Mouse (Mus musculus): ENCODE results near the gene Mtor. TPM values are rescaled to one million over a fixed set of nuclear protein-coding genes. Genes with fewer than 3 reads are reported as not detected.

Gene Mtor
- polyA plus RNA-seq, 1 experiment from 2014 or later = 33.0 TPM

GRCm38 (mm10) chr4:148601871-148602270 lies 153.5 kb downstream of the Mtor start:
- Histone ChIP-seq H3K27me3 (ENCODE audit: control insufficient read depth, insufficient read depth, low read length) (no peaks in the 10 kb centered on the region), H3K9ac (replicated peaks; ENCODE audit: low read depth, low read length) (no peak overlapping the region), H3K4me3 (ENCODE audit: low read depth, low read length) (no peak overlapping the region), H3K9me3 (ENCODE audit: control insufficient read depth, low read length) (no peaks in the 10 kb centered on the region), H3K27ac (ENCODE audit: low read depth, low read length) (no peak overlapping the region), H3K4me2 (ENCODE audit: low read depth, low read length) (no peak overlapping the region), H3K4me1 (ENCODE audit: control insufficient read depth, insufficient read depth, low read length) (no peaks in the 10 kb centered on the region), H3K36me3 (ENCODE audit: control insufficient read depth, insufficient read depth, low read length) (no peaks in the 10 kb centered on the region)
- WGBS = 92% methylated on average over 4 of the region's 4 CpGs
- ATAC-seq (ENCODE audit: low read depth) = no peak

GRCm38 (mm10) chr4:148602357-148603120 lies 154.1 kb downstream of the Mtor start, which contains the start of gene Masp2:
Masp2 (plus strand) TSS chr4:148602554.
- Histone ChIP-seq H3K27me3 (ENCODE audit: control insufficient read depth, insufficient read depth, low read length) (no peaks in the 10 kb centered on the region), H3K27ac (ENCODE audit: low read depth, low read length) (no peak within 1 kb of the TSS), H3K36me3 (ENCODE audit: control insufficient read depth, insufficient read depth, low read length) (no peaks in the 10 kb centered on the region), H3K4me1 (ENCODE audit: control insufficient read depth, insufficient read depth, low read length) (no peaks in the 10 kb centered on the region), H3K4me3 (ENCODE audit: low read depth, low read length) (no peak within 1 kb of the TSS), H3K4me2 (ENCODE audit: low read depth, low read length) (no peak within 1 kb of the TSS), H3K9me3 (ENCODE audit: control insufficient read depth, low read length) (no peaks in the 10 kb centered on the region), H3K9ac (replicated peaks; ENCODE audit: low read depth, low read length) (no peak within 1 kb of the TSS)
- ATAC-seq (ENCODE audit: low read depth) = no peak
- 93% methylated on average over 14 of the region's 14 CpGs for WGBS

- no peak overlapping the region for H3K27ac ChIP-seq (ENCODE audit: low read depth, low read length)
- H3K4me3 ChIP-seq (ENCODE audit: low read depth, low read length) = no peak overlapping the region
- no peaks in the 10 kb centered on the region for H3K9me3 ChIP-seq (ENCODE audit: control insufficient read depth, low read length)
- H3K27me3 ChIP-seq (ENCODE audit: control insufficient read depth, insufficient read depth, low read length) = no peaks in the 10 kb centered on the region
- no peak overlapping the region for H3K4me2 ChIP-seq (ENCODE audit: low read depth, low read length)
- H3K4me1 ChIP-seq (ENCODE audit: control insufficient read depth, insufficient read depth, low read length) = no peaks in the 10 kb centered on the region
- ATAC-seq (ENCODE audit: low read depth) = no peak
- WGBS = 75% methylated on average over 10 of the region's 10 CpGs
- no peaks in the 10 kb centered on the region for H3K36me3 ChIP-seq (ENCODE audit: control insufficient read depth, insufficient read depth, low read length)
- no peak overlapping the region for H3K9ac ChIP-seq (replicated peaks; ENCODE audit: low read depth, low read length)
These were observed 155.1 kb downstream of the Mtor start for GRCm38 (mm10) chr4:148603376-148604139.

- Histone ChIP-seq H3K9me3 (ENCODE audit: control insufficient read depth, low read length) (no peaks in the 10 kb centered on the region), H3K9ac (replicated peaks; ENCODE audit: low read depth, low read length) (no peak overlapping the region), H3K36me3 (ENCODE audit: control insufficient read depth, insufficient read depth, low read length) (0 out of 2 replicates have a peak, but pooled peaks cover 4% of the 10 kb centered on the region), H3K4me3 (ENCODE audit: low read depth, low read length) (no peak overlapping the region), H3K4me1 (ENCODE audit: control insufficient read depth, insufficient read depth, low read length) (no peaks in the 10 kb centered on the region), H3K4me2 (ENCODE audit: low read depth, low read length) (no peak overlapping the region), H3K27me3 (ENCODE audit: control insufficient read depth, insufficient read depth, low read length) (no peaks in the 10 kb centered on the region), H3K27ac (ENCODE audit: low read depth, low read length) (no peak overlapping the region)
- no peak for ATAC-seq (ENCODE audit: low read depth)
- WGBS = 81% methylated on average over 7 of the region's 7 CpGs
These were observed 155.7 kb downstream of the Mtor start for GRCm38 (mm10) chr4:148604141-148604540.

GRCm38 (mm10) chr4:148604541-148605165 lies 156.2 kb downstream of the Mtor start:
- H3K4me3 ChIP-seq (ENCODE audit: low read depth, low read length) = no peak overlapping the region
- H3K9me3 ChIP-seq (ENCODE audit: control insufficient read depth, low read length) = no peaks in the 10 kb centered on the region
- H3K36me3 ChIP-seq (ENCODE audit: control insufficient read depth, insufficient read depth, low read length) = 0 out of 2 replicates have a peak, but pooled peaks cover 6% of the 10 kb centered on the region
- no peak overlapping the region for H3K27ac ChIP-seq (ENCODE audit: low read depth, low read length)
- WGBS = 99% methylated on average over 3 of the region's 3 CpGs
- ATAC-seq (ENCODE audit: low read depth) = peak; percentile 24; the same call in 1 of the 2 replicates
- H3K4me1 ChIP-seq (ENCODE audit: control insufficient read depth, insufficient read depth, low read length) = no peaks in the 10 kb centered on the region
- no peak overlapping the region for H3K4me2 ChIP-seq (ENCODE audit: low read depth, low read length)
- H3K9ac ChIP-seq (replicated peaks; ENCODE audit: low read depth, low read length) = no peak overlapping the region
- H3K27me3 ChIP-seq (ENCODE audit: control insufficient read depth, insufficient read depth, low read length) = no peaks in the 10 kb centered on the region

Other genes starting within 250 kb of the Mtor start
- gene Disp3, start 160.6 kb upstream of the Mtor start, polyA plus RNA-seq (2014; fragmentation: Nextera tagmentation; extraction: Ambion mirVana) = 19.5 and 19.9 TPM in 2 replicates
- 13.3 and 13.4 TPM in 2 replicates for gene Ubiad1, start 3.8 kb upstream of the Mtor start, polyA plus RNA-seq (2014; fragmentation: Nextera tagmentation; extraction: Ambion mirVana)
- gene Angptl7, start 51.8 kb downstream of the Mtor start, polyA plus RNA-seq (2014; fragmentation: Nextera tagmentation; extraction: Ambion mirVana) = 0.24 and 0.44 TPM in 2 replicates
- 89.1 and 97.9 TPM in 2 replicates for gene Exosc10, start 109.8 kb downstream of the Mtor start, polyA plus RNA-seq (2014; fragmentation: Nextera tagmentation; extraction: Ambion mirVana)
- gene Srm, start 142.9 kb downstream of the Mtor start, polyA plus RNA-seq (2014; fragmentation: Nextera tagmentation; extraction: Ambion mirVana) = 186 and 189 TPM in 2 replicates
- gene Masp2, start 153.9 kb downstream of the Mtor start, polyA plus RNA-seq (2014; fragmentation: Nextera tagmentation; extraction: Ambion mirVana) = 0.64 and 1.8 TPM in 2 replicates
- 78.3 and 85.0 TPM in 2 replicates for gene Tardbp, start 178.4 kb downstream of the Mtor start, polyA plus RNA-seq (2014; fragmentation: Nextera tagmentation; extraction: Ambion mirVana)
- not detected in 2 replicates for gene Gm572, start 194.7 kb downstream of the Mtor start, polyA plus RNA-seq (2014; fragmentation: Nextera tagmentation; extraction: Ambion mirVana)